Mouse (Mus musculus): Measurements from ENCODE around the gene Iqce. TPM values are rescaled to one million over a fixed set of nuclear protein-coding genes. Genes with fewer than 3 reads are reported as not detected.
A peak's percentile ranks its signal among the peaks of the same experiment; 100 is the strongest.

Gene Iqce
- total RNA-seq, 2 experiments from 2014 or later = 46.2 to 57.9 TPM

- H3K4me3 ChIP-seq = no peak overlapping the region
- TF ChIP-seq CTCF (conservative IDR thresholded peaks at IDR 0.05) = no peak
These were observed 79.1 kb downstream of the Iqce start for GRCm38 (mm10) chr5:140622978-140623670.

GRCm38 (mm10) chr5:140621517-140621916 lies 80.7 kb downstream of the Iqce start:
- DNase-seq (ENCODE audit: low spot score in 2 of 2) = no peak
- peak; percentile 20 for TF ChIP-seq CTCF (conservative IDR thresholded peaks at IDR 0.05)
- no peak overlapping the region for H3K4me3 ChIP-seq
- peak overlapping the region; percentile 21 for H3K27ac ChIP-seq

More at GRCm38 (mm10) chr5:140622978-140623670, 79.1 kb downstream of the Iqce start:
- no peak overlapping the region for H3K27ac ChIP-seq
- no peak for DNase-seq (ENCODE audit: low spot score in 2 of 2)

GRCm38 (mm10) chr5:140621092-140621491 lies 81.1 kb downstream of the Iqce start:
- no peak for DNase-seq (ENCODE audit: low spot score in 2 of 2)
- Histone ChIP-seq H3K4me3 (no peak overlapping the region), H3K27ac (peak overlapping the region; percentile 21)
- TF ChIP-seq CTCF (conservative IDR thresholded peaks at IDR 0.05) = no peak

- peak overlapping the region; percentile 48; the same call in 1 of the 2 replicates for H3K27ac ChIP-seq
- no peak overlapping the region for H3K4me3 ChIP-seq
- no peak for DNase-seq (ENCODE audit: low spot score in 2 of 2)
- no peak for TF ChIP-seq CTCF (conservative IDR thresholded peaks at IDR 0.05)
These were observed 82.1 kb downstream of the Iqce start for GRCm38 (mm10) chr5:140619895-140620736.

GRCm38 (mm10) chr5:140619151-140619771 lies 82.9 kb downstream of the Iqce start:
- peak; percentile 76 to 79 for DNase-seq (ENCODE audit: low spot score in 2 of 2)
- H3K27ac ChIP-seq = peak overlapping the region; percentile 48; the same call in 1 of the 2 replicates
- TF ChIP-seq CTCF (conservative IDR thresholded peaks at IDR 0.05) = peak; percentile 85
- no peak overlapping the region for H3K4me3 ChIP-seq

GRCm38 (mm10) chr5:140617714-140618113 lies 84.5 kb downstream of the Iqce start:
- no peak overlapping the region for H3K4me3 ChIP-seq
- no peak for DNase-seq (ENCODE audit: low spot score in 2 of 2)
- H3K27ac ChIP-seq = peak overlapping the region; percentile 21; the same call in 1 of the 2 replicates
- TF ChIP-seq CTCF (conservative IDR thresholded peaks at IDR 0.05) = no peak

GRCm38 (mm10) chr5:140616691-140617090 lies 85.5 kb downstream of the Iqce start:
- TF ChIP-seq CTCF (conservative IDR thresholded peaks at IDR 0.05) = no peak
- DNase-seq (ENCODE audit: low spot score in 2 of 2) = no peak
- H3K4me3 ChIP-seq = no peak overlapping the region
- peak overlapping the region; percentile 18; the same call in 1 of the 2 replicates for H3K27ac ChIP-seq

GRCm38 (mm10) chr5:140616110-140616503 lies 86.1 kb downstream of the Iqce start:
- no peak overlapping the region; the same call in 1 of the 2 replicates for H3K27ac ChIP-seq
- no peak for TF ChIP-seq CTCF (conservative IDR thresholded peaks at IDR 0.05)
- DNase-seq (ENCODE audit: low spot score in 2 of 2) = no peak
- no peak overlapping the region for H3K4me3 ChIP-seq

GRCm38 (mm10) chr5:140615321-140616109 lies 86.7 kb downstream of the Iqce start:
- no peak for DNase-seq (ENCODE audit: low spot score in 2 of 2)
- no peak overlapping the region for H3K4me3 ChIP-seq
- no peak overlapping the region; the same call in 1 of the 2 replicates for H3K27ac ChIP-seq
- TF ChIP-seq CTCF (conservative IDR thresholded peaks at IDR 0.05) = no peak

GRCm38 (mm10) chr5:140614837-140615236 lies 87.3 kb downstream of the Iqce start:
- Histone ChIP-seq H3K4me3 (no peak overlapping the region), H3K27ac (no peak overlapping the region)
- no peak for TF ChIP-seq CTCF (conservative IDR thresholded peaks at IDR 0.05)

GRCm38 (mm10) chr5:140614141-140614540 lies 88.0 kb downstream of the Iqce start:
- H3K27ac ChIP-seq = no peak overlapping the region
- TF ChIP-seq CTCF (conservative IDR thresholded peaks at IDR 0.05) = no peak
- H3K4me3 ChIP-seq = no peak overlapping the region
- no peak for DNase-seq (ENCODE audit: low spot score in 2 of 2)

More at GRCm38 (mm10) chr5:140614837-140615236, 87.3 kb downstream of the Iqce start:
- no peak for DNase-seq (ENCODE audit: low spot score in 2 of 2)

GRCm38 (mm10) chr5:140612191-140612590 lies 90.0 kb downstream of the Iqce start:
- no peak for TF ChIP-seq CTCF (conservative IDR thresholded peaks at IDR 0.05)
- DNase-seq (ENCODE audit: low spot score in 2 of 2) = no peak
- Histone ChIP-seq H3K27ac (peak overlapping the region; percentile 90; the same call in 1 of the 2 replicates), H3K4me3 (no peak overlapping the region)

Other genes starting within 250 kb of the Iqce start
- gene Chst12, start 196.8 kb downstream of the Iqce start, total RNA-seq (2021) = 10 to 100 TPM; 19.5 to 22.0 TPM
- gene Grifin, start 137.3 kb downstream of the Iqce start, total RNA-seq (2021) = not detected
- 10 to 100 TPM; 23.9 to 24.8 TPM for gene Lfng, start 95.1 kb downstream of the Iqce start, total RNA-seq (2021)
- 100 to 1,000 TPM; 187 to 201 TPM for gene Ttyh3, start 53.3 kb downstream of the Iqce start, total RNA-seq (2021)
- 10 to 100 TPM; 20.2 to 21.1 TPM for gene Brat1, start 2.6 kb upstream of the Iqce start, total RNA-seq (2021)
- gene Amz1, start 21.7 kb upstream of the Iqce start, total RNA-seq (2021) = 10 to 100 TPM; 13.8 to 13.9 TPM
- gene Gna12, start 128.1 kb upstream of the Iqce start, total RNA-seq (2021) = 10 to 100 TPM; 78.3 to 80.5 TPM

All from layer of hippocampus, adult 2 months (tissue).